Mouse (Mus musculus) C2C12 (cell line): ENCODE results near the gene Gse1. TPM values are rescaled to one million over a fixed set of nuclear protein-coding genes. Genes with fewer than 3 reads are reported as not detected.

Source experiments
- H3K27me3 ChIP-seq: one replicate; pipeline ENCODE4 v1.6.1; 2011; ENCODE audit not compliant: control insufficient read depth, insufficient read depth, insufficient read length
- H3K36me3 ChIP-seq: one replicate; pipeline ENCODE4 v1.6.1; 2011; ENCODE audit not compliant: control insufficient read depth, insufficient read depth
- H3K4me3 ChIP-seq: one replicate; pipeline ENCODE4 v1.5.1; 2011; ENCODE audit warnings: mild to moderate bottlenecking, control low read depth; ENCODE audit not compliant: poor library complexity, insufficient read depth, severe bottlenecking
- H3K79me2 ChIP-seq: one replicate; pipeline ENCODE4 v1.6.1; 2011; ENCODE audit not compliant: control insufficient read depth, insufficient read depth
- H3K79me3 ChIP-seq: one replicate; pipeline ENCODE4 v1.6.1; 2011; ENCODE audit warnings: low read depth, control low read depth
- H3ac ChIP-seq: one replicate; pipeline ENCODE3; 2011; ENCODE audit warnings: low read depth; ENCODE audit not compliant: control insufficient read depth, insufficient read length
- CEBPB ChIP-seq: IDR thresholded peaks from one replicate; pipeline ENCODE4 v1.6.1; 2011; ENCODE audit warnings: low read depth, mild to moderate bottlenecking, control low read depth, moderate library complexity
- CTCF ChIP-seq: IDR thresholded peaks from one replicate; pipeline ENCODE4 v1.5.1; 2011; ENCODE audit not compliant: control insufficient read depth, insufficient read depth, insufficient read length
- FOSL1 ChIP-seq: IDR thresholded peaks from one replicate; pipeline ENCODE4 v1.8.0; 2011; ENCODE audit warnings: mild to moderate bottlenecking, low read length; ENCODE audit not compliant: poor library complexity, insufficient read depth, severe bottlenecking
- MAX ChIP-seq: IDR thresholded peaks from one replicate; pipeline ENCODE4 v1.6.1; 2011; ENCODE audit warnings: mild to moderate bottlenecking, control low read depth
- MYOD1 ChIP-seq: IDR thresholded peaks from one replicate; pipeline ENCODE4 v1.6.1; 2011; ENCODE audit warnings: low read depth; ENCODE audit not compliant: control insufficient read depth, insufficient read length
- MYOG ChIP-seq: IDR thresholded peaks from one replicate; pipeline ENCODE4 v1.6.1; 2011; ENCODE audit not compliant: control insufficient read depth, insufficient read length; ENCODE audit errors: extremely low read depth
- USF1 ChIP-seq: IDR thresholded peaks from one replicate; pipeline ENCODE4 v1.6.1; 2011; ENCODE audit warnings: low read depth, mild to moderate bottlenecking, control low read depth, moderate library complexity
- polyA plus RNA-seq: library from polyadenylated mRNA; unstranded; fragments of >200 nt; fragmentation: generic; extraction: Trizol; gene quantifications from one replicate; pipeline ENCODE4 v1.2.1, GENCODE M21; 2012; ENCODE audit warnings: missing spikeins

The Gse1 gene
- polyA plus RNA-seq, 1 experiment: 15.6 TPM

- H3K36me3 ChIP-seq: no peaks in the 10 kb centered on the region
- H3K4me3 ChIP-seq: no peak overlapping the region
- peaks cover 5% of the 10 kb centered on the region for H3K79me2 ChIP-seq
- no peaks in the 10 kb centered on the region for H3K27me3 ChIP-seq
- TF ChIP-seq CEBPB (no peak), MAX (no peak), USF1 (no peak), MYOD1 (no peak), CTCF (no peak), MYOG (no peak), FOSL1 (no peak)
- no peaks in the 10 kb centered on the region for H3K79me3 ChIP-seq
- peak overlapping the region; percentile 34 for H3ac ChIP-seq
Measured at GRCm38 (mm10) chr8:120416173-120416521, 187.9 kb downstream of the Gse1 start.

- Histone ChIP-seq H3ac (peak overlapping the region; percentile 34), H3K27me3 (no peaks in the 10 kb centered on the region), H3K4me3 (no peak overlapping the region), H3K79me2 (peaks cover 5% of the 10 kb centered on the region), H3K79me3 (no peaks in the 10 kb centered on the region), H3K36me3 (no peaks in the 10 kb centered on the region)
- peak; percentile 69 for TF ChIP-seq MYOD1
- TF ChIP-seq USF1: no peak
- no peak for TF ChIP-seq CEBPB
- no peak for TF ChIP-seq MAX
- TF ChIP-seq MYOG: no peak
- no peak for TF ChIP-seq FOSL1
- TF ChIP-seq CTCF: no peak
Measured at GRCm38 (mm10) chr8:120416522-120417394, 188.5 kb downstream of the Gse1 start.

GRCm38 (mm10) chr8:120418188-120418587, 189.9 kb downstream of the Gse1 start:
- Histone ChIP-seq H3K27me3 (no peaks in the 10 kb centered on the region), H3K36me3 (no peaks in the 10 kb centered on the region), H3ac (no peak overlapping the region), H3K79me3 (no peaks in the 10 kb centered on the region), H3K4me3 (no peak overlapping the region), H3K79me2 (peaks cover 5% of the 10 kb centered on the region)
- no peak for TF ChIP-seq MYOG
- no peak for TF ChIP-seq FOSL1
- TF ChIP-seq MAX: no peak
- no peak for TF ChIP-seq CTCF
- TF ChIP-seq CEBPB: no peak
- TF ChIP-seq MYOD1: no peak
- no peak for TF ChIP-seq USF1

GRCm38 (mm10) chr8:120419675-120420074, 191.4 kb downstream of the Gse1 start:
- H3K4me3 ChIP-seq: no peak overlapping the region
- TF ChIP-seq FOSL1: no peak
- peaks cover 5% of the 10 kb centered on the region for H3K79me2 ChIP-seq
- no peaks in the 10 kb centered on the region for H3K79me3 ChIP-seq
- H3K36me3 ChIP-seq: no peaks in the 10 kb centered on the region
- no peak overlapping the region for H3ac ChIP-seq
- H3K27me3 ChIP-seq: no peaks in the 10 kb centered on the region

GRCm38 (mm10) chr8:120420226-120420625, 192.0 kb downstream of the Gse1 start:
- Histone ChIP-seq H3K27me3 (no peaks in the 10 kb centered on the region), H3K36me3 (no peaks in the 10 kb centered on the region), H3K79me2 (peaks cover 5% of the 10 kb centered on the region), H3K4me3 (no peak overlapping the region), H3K79me3 (no peaks in the 10 kb centered on the region), H3ac (no peak overlapping the region)
- TF ChIP-seq USF1 (no peak), CTCF (no peak), MYOG (no peak), CEBPB (no peak), MYOD1 (no peak), MAX (no peak), FOSL1 (no peak)

- Histone ChIP-seq H3K79me2 (peaks cover 5% of the 10 kb centered on the region), H3ac (no peak overlapping the region), H3K4me3 (no peak overlapping the region)
Measured at GRCm38 (mm10) chr8:120421638-120422037, 193.4 kb downstream of the Gse1 start.

More at GRCm38 (mm10) chr8:120421638-120422037, 193.4 kb downstream of the Gse1 start:
- TF ChIP-seq MAX (no peak), CEBPB (no peak), USF1 (no peak)
- Histone ChIP-seq H3K79me3 (no peaks in the 10 kb centered on the region), H3K27me3 (no peaks in the 10 kb centered on the region), H3K36me3 (no peaks in the 10 kb centered on the region)
